Mouse (Mus musculus) kidney, adult 18-20 months (tissue): ENCODE measurements around the gene Rack1.

Experiments used
- DNase-seq: peaks from one replicate; pipeline ENCODE4 v3.0.0; 2021

The Rack1 gene

GRCm38 (mm10) chr11:48796290-48796689, 3.8 kb upstream of the Rack1 start:
- DNase-seq, result no peak

DNA sequence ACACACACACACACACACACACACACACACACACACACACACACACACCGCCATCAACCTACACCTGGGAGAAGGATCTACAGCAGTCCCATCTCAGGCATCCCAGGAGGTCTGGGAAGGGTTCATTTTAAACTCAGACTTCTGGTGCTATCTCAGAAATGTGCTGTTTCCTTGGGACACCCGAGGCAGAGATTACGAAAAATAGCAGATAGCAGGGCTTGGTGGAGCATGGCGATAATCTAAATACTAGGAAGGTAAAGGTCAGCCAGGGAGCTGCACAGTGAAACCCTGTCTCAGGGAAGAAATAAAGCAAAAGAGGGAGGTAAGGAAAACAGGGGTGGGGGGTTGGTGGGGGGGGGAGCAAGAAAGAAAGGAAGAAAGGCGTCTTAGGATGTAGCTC, 2.8 kb upstream of the Rack1 start:
- DNase-seq, result no peak

- no peak for DNase-seq
Observed at GRCm38 (mm10) chr11:48798308-48798707, 1.8 kb upstream of the Rack1 start.

DNA sequence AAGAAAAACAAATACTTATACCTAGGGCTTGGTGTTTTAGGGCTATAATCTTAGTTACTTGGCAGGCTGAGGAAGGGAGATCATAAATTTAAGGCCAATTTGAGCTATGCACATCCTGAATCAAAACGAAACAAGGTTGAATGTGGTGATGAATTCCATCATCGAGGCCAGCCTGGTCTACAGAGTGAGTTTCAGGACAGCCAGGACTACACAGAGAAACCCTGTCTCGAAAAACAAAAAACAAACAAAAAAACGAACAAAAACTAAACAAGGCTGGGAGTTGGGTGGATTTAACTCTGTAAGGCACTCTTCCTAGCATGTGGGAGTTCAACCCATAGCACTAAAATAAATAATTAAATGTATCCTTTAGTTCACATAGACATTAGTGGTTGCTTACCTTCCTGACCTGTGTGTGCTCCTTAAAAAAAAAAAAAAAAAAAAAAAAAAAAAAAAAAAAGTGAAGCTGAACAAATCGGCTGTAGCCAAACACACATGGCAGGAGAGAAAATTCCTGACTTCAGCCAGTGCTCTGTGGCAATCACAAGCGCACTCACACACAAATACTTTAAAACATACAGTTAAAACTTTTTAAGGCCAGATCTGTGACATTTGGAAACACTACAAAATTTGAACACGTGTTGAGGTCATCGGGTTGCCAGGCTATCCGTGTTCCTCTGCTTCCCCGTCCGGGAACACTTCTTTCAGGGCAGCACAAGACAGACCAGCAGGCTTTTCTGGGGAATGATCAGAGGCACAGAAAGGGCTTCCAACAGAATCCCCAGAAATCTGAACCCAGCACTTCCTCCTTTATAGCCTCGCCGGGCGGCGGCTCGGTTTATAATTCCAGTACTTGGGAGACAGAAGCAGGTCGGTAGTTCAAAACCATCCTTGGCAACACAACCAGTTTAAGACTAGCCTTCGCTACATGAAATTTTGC, 880 bp upstream of the Rack1 start:
- DNase-seq, result no peak

DNA sequence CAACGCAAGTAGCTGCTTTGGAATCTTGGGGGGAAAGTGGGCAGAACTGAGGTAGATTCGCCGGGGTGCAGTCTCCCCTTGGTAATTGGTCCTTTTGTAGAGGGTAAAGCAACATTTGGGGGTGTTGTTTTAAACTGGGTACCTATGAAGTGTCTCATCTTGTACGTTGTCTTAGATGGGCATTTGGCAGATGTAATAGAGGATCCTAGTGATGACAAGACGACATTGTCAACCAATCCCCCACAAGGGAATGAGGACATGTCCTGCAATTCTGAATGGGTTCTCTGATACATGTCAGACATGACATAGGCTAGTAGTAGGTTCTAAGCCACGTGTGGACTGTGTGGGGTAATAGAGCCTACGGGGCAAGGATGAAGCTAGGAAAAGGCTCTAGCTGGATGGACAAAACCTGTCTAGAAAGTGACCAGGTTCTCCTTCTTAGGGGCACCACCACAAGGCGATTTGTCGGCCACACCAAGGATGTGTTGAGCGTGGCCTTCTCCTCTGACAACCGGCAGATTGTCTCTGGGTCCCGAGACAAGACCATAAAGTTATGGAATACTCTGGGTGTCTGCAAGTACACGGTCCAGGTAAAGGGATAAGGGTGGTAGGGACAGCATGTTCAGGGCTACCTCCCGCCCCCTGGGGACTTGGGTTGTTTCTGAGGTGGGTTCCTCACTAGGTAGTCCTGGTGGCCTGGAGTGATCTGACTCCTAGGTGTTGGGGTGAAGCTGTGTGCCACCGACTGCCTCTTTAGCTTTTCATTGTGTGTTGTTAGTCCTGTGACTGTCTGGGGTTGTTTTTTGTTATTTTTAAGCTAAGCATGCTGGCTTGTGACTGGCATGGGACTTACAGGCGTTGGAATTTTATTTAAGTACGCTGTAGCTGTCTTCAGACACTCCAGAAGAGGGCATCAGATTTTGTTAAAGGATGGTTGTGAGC, 2.0 kb downstream of the Rack1 start:
- DNase-seq, result no peak

DNA sequence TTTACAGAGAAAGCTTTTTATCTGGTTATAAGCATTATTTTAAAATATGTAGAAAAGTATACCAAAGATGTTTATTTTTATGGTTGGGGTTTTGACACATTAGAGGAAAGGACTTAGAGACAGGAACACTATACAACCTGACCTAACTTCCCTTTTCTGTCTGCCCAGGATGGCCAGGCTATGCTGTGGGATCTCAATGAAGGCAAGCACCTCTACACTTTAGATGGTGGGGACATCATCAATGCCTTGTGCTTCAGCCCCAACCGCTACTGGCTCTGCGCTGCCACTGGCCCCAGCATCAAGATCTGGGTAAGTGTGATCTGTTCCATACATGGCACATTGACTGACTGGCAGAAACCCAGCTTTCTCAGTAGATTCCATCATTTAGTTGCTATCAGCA, 3.9 kb downstream of the Rack1 start:
- DNase-seq, result no peak

- no peak for DNase-seq
Observed at GRCm38 (mm10) chr11:48804922-48805321, 4.8 kb downstream of the Rack1 start.

DNA sequence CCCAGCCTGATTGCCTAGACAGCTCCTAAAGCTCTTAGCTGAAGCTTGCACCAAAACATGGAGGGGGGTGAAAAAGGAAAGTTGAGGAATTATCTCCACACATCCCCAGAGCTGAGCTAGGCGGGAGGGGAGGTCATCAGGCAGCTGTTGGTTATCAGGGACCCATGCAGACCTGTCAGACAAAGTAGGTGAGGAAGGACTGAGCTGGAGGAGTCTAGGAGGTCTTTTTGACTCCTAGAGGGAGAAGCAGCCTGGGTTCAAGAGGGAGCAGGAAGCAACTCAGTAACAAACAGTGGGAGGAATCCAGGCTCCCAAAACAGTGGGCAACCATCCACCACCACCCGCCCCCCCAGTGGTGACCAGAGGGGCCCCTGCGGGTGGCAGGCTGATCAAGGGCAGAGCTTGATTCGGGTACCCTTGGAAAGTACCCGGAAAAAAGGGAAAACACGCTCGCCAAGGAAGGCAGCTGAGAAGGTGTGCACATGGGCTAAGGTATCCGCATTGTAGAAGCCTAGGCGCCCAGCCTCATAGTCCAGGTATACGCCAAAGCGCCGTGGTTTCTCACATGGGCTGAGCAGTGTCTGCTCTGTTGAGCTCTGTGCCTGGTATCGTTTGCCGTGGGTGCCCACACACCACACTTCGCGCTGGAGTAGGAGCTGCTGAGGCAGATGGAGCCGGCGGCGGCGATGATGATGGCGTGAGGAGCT, 6.9 kb downstream of the Rack1 start:
- DNase-seq, result no peak

GRCm38 (mm10) chr11:48807563-48808303, 7.6 kb downstream of the Rack1 start:
- DNase-seq, result no peak

- DNase-seq, result no peak
Observed at GRCm38 (mm10) chr11:48808304-48808646, 8.1 kb downstream of the Rack1 start.

- no peak for DNase-seq
Observed at GRCm38 (mm10) chr11:48808737-48809433, 8.8 kb downstream of the Rack1 start.

DNA sequence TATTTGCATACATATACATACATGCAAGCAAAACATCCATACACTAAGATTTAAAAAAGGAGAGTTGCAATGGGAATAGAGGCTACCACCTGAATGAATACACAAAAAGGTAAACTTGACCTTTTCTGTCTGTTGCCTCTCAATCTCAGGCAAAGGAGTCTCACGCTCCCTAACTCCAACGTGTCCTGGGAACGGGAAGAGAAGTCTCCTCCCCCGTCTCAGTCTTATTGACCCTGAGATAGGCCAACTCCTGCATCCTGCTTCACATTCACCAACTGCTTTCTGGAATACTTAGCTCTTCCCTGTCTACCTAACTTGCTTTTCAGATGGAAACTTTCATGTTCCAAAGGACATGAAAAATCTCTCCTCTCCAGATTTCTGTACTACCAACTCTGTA, 9.3 kb downstream of the Rack1 start:
- DNase-seq, result no peak

DNA sequence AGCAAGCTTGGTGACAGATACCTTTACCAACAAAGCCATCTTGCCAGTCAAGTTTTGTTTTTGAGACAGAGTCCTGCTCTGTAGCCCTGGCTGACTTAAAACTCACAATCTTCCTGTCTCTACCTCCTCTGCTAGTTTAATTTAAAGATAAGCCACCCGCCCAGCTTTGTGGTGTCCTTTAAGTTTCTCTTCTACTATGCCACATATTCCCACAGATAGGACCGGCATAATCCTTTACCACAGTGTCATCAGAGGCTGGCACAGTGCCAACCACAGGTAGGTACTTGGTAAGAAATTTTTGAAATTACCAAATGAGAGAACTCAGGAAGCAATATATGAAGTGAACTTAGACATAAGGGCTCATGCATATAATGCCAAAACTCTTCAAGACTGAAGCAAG, 10.0 kb downstream of the Rack1 start:
- no peak for DNase-seq

- no peak for DNase-seq
Observed at GRCm38 (mm10) chr11:48813782-48814181, 13.7 kb downstream of the Rack1 start.

GRCm38 (mm10) chr11:48815851-48816250, 15.7 kb downstream of the Rack1 start:
- no peak for DNase-seq

DNA sequence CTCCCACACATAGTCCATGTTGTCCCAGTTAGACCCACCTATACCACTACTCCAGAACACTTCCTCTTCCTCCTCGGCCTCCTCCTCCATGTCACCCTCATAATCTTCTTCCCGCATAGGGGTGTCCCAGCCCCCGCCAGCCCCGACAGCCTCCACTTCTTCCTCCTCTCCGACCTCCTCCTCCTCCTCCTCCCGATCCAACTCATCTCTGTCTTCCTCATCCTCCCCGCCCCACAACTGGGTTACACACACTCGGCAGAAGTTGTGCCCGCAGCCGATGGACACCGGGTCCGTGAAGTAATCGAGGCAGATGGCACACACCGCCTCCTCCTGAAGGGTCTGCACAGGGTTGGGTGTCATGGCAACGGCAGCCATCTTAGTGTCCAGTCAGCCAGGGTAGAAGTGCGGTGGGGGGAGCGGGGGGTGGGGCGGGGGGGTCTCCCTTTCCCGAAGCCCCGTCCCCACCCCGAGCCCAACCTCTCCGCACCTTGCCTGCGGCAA, 16.2 kb downstream of the Rack1 start:
- peak; percentile 38 for DNase-seq

DNA sequence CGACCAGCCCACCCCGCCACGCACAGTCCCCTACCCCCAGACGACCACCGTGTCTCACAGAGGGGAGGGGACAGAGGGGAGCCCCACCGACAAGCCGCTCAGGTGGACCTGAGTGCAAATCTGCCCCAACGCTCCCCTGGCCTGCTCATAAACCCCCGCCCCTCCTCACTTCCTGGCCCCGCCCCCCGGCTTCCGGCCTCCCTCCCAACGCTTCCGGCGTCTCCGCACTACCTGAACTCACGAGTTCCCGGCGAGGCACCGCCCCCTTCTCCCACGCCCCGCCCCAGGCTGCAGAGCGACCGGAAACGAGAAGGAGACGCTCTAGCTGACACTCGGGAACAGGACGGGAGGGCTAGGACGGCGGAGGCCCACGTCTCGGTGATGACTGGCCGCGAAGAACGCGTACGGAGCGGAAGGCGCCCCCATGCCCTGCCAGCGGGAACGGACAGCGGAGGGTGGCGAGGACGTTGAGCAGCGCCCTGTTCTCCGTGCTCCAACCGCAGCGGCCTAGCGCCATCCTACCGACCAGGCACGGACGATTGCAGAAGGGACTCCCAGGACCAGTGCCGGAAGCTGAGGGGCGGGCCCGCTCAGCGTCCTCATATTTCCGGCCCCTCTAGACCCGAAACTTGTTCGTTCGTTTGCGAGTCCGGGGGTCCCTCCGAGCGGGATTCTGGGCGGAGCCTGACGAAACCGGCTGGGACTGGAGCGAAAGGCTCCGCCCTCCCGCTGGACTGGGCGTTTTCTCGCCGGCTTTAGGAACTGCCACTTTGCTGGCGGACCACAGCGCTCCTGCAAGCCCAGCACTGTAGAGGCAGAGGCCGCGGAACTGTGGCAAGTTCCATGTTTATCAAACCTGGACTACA, 16.9 kb downstream of the Rack1 start, which contains the start of gene Trim41:
Trim41 (minus strand) TSS at position 554 of the 866 bp plus-strand sequence.
- peak; percentile 99 for DNase-seq

DNA sequence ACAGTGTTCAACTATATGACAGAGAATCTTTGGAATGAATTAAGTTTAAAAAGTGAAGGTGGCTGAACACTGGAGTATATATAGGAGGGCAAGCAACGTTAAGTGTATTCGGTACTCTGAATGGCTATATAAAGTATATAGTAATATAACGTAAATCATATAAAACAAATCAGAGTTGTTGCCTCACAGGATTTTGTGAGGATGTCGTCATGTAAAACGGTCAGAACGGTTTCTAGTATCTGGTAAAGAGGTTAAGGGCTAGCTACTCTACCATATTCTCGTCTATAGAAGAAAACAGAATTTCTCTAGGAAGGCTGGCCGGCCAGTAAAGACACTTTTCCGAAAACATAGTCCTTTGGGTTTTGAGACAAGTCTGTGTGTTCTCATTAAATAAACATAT, 17.7 kb downstream of the Rack1 start:
- no peak for DNase-seq

GRCm38 (mm10) chr11:48818346-48818745, 18.2 kb downstream of the Rack1 start:
- peak; percentile 87 for DNase-seq

GRCm38 (mm10) chr11:48819614-48820307, 19.6 kb downstream of the Rack1 start:
- DNase-seq, result no peak
